12 mouse cellular contexts compared by ENCODE assay signal in genomic region chr2:170268080-170268479, GRCm38 (mm10).
A peak's percentile ranks its signal among the peaks of the same experiment; 100 is the strongest.
DNase-seq lines count a peak whose midpoint lies in the region; ATAC-seq lines count a peak whose summit lies in the region.
"Had no signal": no experiment of that assay in that cellular context is flagged by ENCODE, and none has a peak within 500 bp of the region (broad histone marks: within the 10 kb centered on the region; RNA-seq: fewer than 3 reads in every experiment).

No protein-coding gene starts in this region.

- WGBS in kidney, embryonic 15.5 days = 9% methylated on average over 8 of the region's 8 CpGs
- WGBS in hindbrain, embryonic 13.5 days = 43% methylated on average over 8 of the region's 8 CpGs

- H3K9ac ChIP-seq in kidney, embryonic 15.5 days = 0 out of 2 replicates have a peak overlapping the region, but pooled peaks have one; percentile 11
- H3K9ac ChIP-seq in hindbrain, embryonic 13.5 days = no peak overlapping the region
- H3K9ac ChIP-seq: liver, embryonic 13.5 days had no signal

- peaks cover 49% of the 10 kb centered on the region for H3K4me1 ChIP-seq in kidney, embryonic 15.5 days
- H3K4me1 ChIP-seq in hindbrain, embryonic 13.5 days (replicated peaks) = peaks cover 19% of the 10 kb centered on the region; the same call in 1 of the 2 replicates

- ATAC-seq in kidney, embryonic 15.5 days (replicated peaks; ENCODE audit: low FRiP score) = no peak; the same call in 1 of the 2 replicates
- no peak for ATAC-seq in hindbrain, embryonic 13.5 days (ENCODE audit: low FRiP score)
- ATAC-seq: activated CD4-positive, CD25-positive, alpha-beta regulatory T cell, adult 4 months had no signal

- H3K4me3 ChIP-seq in kidney, embryonic 15.5 days (replicated peaks) = no peak overlapping the region
- H3K4me3 ChIP-seq in hindbrain, embryonic 13.5 days = no peak overlapping the region
- H3K4me3 ChIP-seq: layer of hippocampus, adult 2 months; liver, embryonic 13.5 days had no signal

- peak overlapping the region; percentile 92 for H3K27ac ChIP-seq in kidney, embryonic 15.5 days
- H3K27ac ChIP-seq in hindbrain, embryonic 13.5 days = no peak overlapping the region
- H3K27ac ChIP-seq: layer of hippocampus, adult 2 months; liver, embryonic 13.5 days had no signal

- no peak for DNase-seq in kidney, postnatal 25 days
- peak; percentile 12 for DNase-seq in adipocyte (ENCODE audit: low spot score)
- peak; percentile 28 for DNase-seq in heart, postnatal 25 days (ENCODE audit: low spot score)
- peak; percentile 65 for DNase-seq in lung, postnatal 36 days
- DNase-seq in natural killer cell, adult 2 months (ENCODE audit: low spot score in 2 of 2) = no peak
- DNase-seq in cerebellum, adult 11 months = no peak
- DNase-seq: liver, embryonic 13.5 days had no signal

- H3K4me2 ChIP-seq in kidney, embryonic 15.5 days = peak overlapping the region; percentile 54
- no peak overlapping the region for H3K4me2 ChIP-seq in hindbrain, embryonic 13.5 days
- H3K4me2 ChIP-seq: liver, embryonic 13.5 days had no signal

- H3K9me3 ChIP-seq in kidney, embryonic 15.5 days (replicated peaks) = 0 out of 2 replicates have a peak, but pooled peaks cover 4% of the 10 kb centered on the region
- H3K9me3 ChIP-seq in hindbrain, embryonic 13.5 days = no peaks in the 10 kb centered on the region

- no peaks in the 10 kb centered on the region for H3K27me3 ChIP-seq in kidney, embryonic 15.5 days
- no peaks in the 10 kb centered on the region for H3K27me3 ChIP-seq in hindbrain, embryonic 13.5 days
- H3K27me3 ChIP-seq: CH12.LX; liver, embryonic 13.5 days had no signal

- intact Hi-C loops in heart, postnatal 25 days (cut with DNase I) = loop anchor here (2.0 to 5.0 kb wide), 3 partner anchors 21 to 74 kb away; no protein-coding TSS in a partner anchor

- H3K36me3 ChIP-seq in kidney, embryonic 15.5 days = no peaks in the 10 kb centered on the region
- H3K36me3 ChIP-seq in hindbrain, embryonic 13.5 days = no peaks in the 10 kb centered on the region
- H3K36me3 ChIP-seq: liver, embryonic 13.5 days had no signal

Comparison
In these comparisons a context has a peak if more than half of its experiments do, and no peak if none do; other contexts are left out.
1. DNase-seq: peak in adipocyte (single experiment), heart, postnatal 25 days (single experiment) and lung, postnatal 36 days (single experiment); none in kidney, postnatal 25 days (0 of 2), natural killer cell, adult 2 months (0 of 2) and cerebellum, adult 11 months (single experiment).